Mouse (Mus musculus): ENCODE measurements around the gene Usp50. TPM values are rescaled to one million over a fixed set of nuclear protein-coding genes. Genes with fewer than 3 reads are reported as not detected.

Usp50 gene
- polyA plus RNA-seq, 1 experiment from 2014 or later: 1.8 TPM

- ATAC-seq (replicated peaks; ENCODE audit: insufficient number of reproducible peaks, low FRiP score, low TSS enrichment, low read depth) (no peak), DNase-seq (ENCODE audit: low spot score) (no peak)
- Histone ChIP-seq H3K4me2 (ENCODE audit: low read depth, low read length) (no peak overlapping the region), H3K36me3 (replicated peaks; ENCODE audit: control insufficient read depth, insufficient read depth, low read depth, low read length) (peaks cover 7% of the 10 kb centered on the region; the same call in 1 of the 2 replicates), H3K4me1 (ENCODE audit: control insufficient read depth, insufficient read depth, low read length) (no peaks in the 10 kb centered on the region), H3K9me3 (replicated peaks; ENCODE audit: control insufficient read depth, low read length) (no peaks in the 10 kb centered on the region), H3K9ac (replicated peaks; ENCODE audit: low read length) (no peak overlapping the region), H3K4me3 (ENCODE audit: low read depth, low read length) (no peak overlapping the region), H3K27me3 (ENCODE audit: control insufficient read depth, insufficient read depth, low read length) (no peaks in the 10 kb centered on the region), H3K27ac (replicated peaks; ENCODE audit: low read depth, low read length) (no peak overlapping the region)
- WGBS: 85% methylated on average over 6 of the region's 6 CpGs
Observed at GRCm38 (mm10) chr2:126735339-126736073, 47.8 kb downstream of the Usp50 start.

DNA sequence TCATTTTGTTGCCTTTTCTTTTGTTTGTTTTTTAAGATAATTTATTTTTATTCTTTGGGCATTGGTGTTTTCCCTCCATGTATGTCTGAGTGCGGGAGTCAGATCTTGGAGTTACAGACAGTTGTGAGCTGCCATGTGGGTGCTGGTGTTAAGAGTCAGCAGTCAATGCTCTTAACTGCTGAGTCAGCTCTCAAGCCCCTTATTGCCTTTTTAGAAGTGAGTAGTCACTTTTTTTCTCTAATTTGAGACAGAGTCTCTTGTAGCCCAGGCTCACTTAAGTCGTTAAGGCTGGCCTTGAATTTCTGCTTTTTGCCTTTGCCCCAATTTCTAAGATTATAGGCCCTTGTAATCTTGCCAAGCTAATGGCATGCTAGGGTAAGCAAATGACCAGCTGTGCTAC lies 52.8 kb downstream of the Usp50 start:
- no peak overlapping the region for H3K27ac ChIP-seq (replicated peaks; ENCODE audit: low read depth, low read length)
- WGBS: 84% methylated on average over 2 of the region's 2 CpGs
- no peaks in the 10 kb centered on the region for H3K4me1 ChIP-seq (ENCODE audit: control insufficient read depth, insufficient read depth, low read length)
- no peaks in the 10 kb centered on the region for H3K27me3 ChIP-seq (ENCODE audit: control insufficient read depth, insufficient read depth, low read length)
- 0 out of 2 replicates have a peak, but pooled peaks cover 3% of the 10 kb centered on the region for H3K36me3 ChIP-seq (replicated peaks; ENCODE audit: control insufficient read depth, insufficient read depth, low read depth, low read length)
- no peak for ATAC-seq (replicated peaks; ENCODE audit: insufficient number of reproducible peaks, low FRiP score, low TSS enrichment, low read depth)
- DNase-seq (ENCODE audit: low spot score): no peak
- H3K9ac ChIP-seq (replicated peaks; ENCODE audit: low read length): no peak overlapping the region
- no peaks in the 10 kb centered on the region for H3K9me3 ChIP-seq (replicated peaks; ENCODE audit: control insufficient read depth, low read length)
- H3K4me3 ChIP-seq (ENCODE audit: low read depth, low read length): no peak overlapping the region
- no peak overlapping the region for H3K4me2 ChIP-seq (ENCODE audit: low read depth, low read length)

DNA sequence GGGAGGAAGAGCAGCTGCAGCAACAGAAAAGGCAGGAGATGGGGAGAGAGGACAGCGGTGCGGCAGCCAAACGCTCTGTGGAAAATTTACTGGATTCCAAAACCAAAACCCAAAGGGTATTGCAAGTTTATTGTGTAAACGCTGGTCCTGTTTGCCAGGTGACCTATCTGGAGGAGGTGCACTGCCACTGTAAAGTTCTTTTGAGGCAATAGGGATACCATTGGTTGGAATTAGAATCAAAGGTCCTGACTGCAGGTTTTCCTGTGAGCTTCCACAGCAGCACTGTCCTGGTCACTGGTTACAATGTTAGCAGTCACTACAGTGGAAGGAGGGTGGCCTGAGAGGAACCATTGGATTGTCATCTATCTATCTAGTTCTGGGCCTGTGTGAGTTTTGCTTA lies 54.1 kb downstream of the Usp50 start:
- 94% methylated on average over 4 of the region's 4 CpGs for WGBS
- no peaks in the 10 kb centered on the region for H3K9me3 ChIP-seq (replicated peaks; ENCODE audit: control insufficient read depth, low read length)
- H3K4me2 ChIP-seq (ENCODE audit: low read depth, low read length): no peak overlapping the region
- H3K27ac ChIP-seq (replicated peaks; ENCODE audit: low read depth, low read length): no peak overlapping the region
- H3K4me1 ChIP-seq (ENCODE audit: control insufficient read depth, insufficient read depth, low read length): no peaks in the 10 kb centered on the region
- 0 out of 2 replicates have a peak, but pooled peaks cover 3% of the 10 kb centered on the region for H3K36me3 ChIP-seq (replicated peaks; ENCODE audit: control insufficient read depth, insufficient read depth, low read depth, low read length)
- H3K9ac ChIP-seq (replicated peaks; ENCODE audit: low read length): no peak overlapping the region
- no peaks in the 10 kb centered on the region for H3K27me3 ChIP-seq (ENCODE audit: control insufficient read depth, insufficient read depth, low read length)
- DNase-seq (ENCODE audit: low spot score) (no peak), ATAC-seq (replicated peaks; ENCODE audit: insufficient number of reproducible peaks, low FRiP score, low TSS enrichment, low read depth) (no peak)
- H3K4me3 ChIP-seq (ENCODE audit: low read depth, low read length): no peak overlapping the region

DNA sequence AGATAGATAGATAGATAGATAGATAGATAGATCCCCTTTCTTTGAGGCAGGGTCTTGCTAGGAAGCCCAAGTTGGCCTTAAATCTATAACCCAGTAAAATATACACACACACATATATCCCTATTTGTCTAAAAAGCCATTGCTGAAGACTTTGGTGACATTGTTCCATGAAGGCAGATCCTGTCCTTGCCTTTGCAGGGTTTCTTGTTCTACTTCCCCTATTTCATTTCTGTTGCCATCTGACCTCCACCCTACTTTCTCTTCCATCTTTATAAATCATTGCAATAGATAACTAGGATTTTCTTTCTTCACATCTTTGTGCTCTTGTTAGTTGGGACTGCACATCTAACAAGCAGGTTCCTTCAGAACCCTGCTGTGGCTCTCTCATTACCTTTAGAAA lies 70.3 kb downstream of the Usp50 start:
- no peaks in the 10 kb centered on the region for H3K27me3 ChIP-seq (ENCODE audit: control insufficient read depth, insufficient read depth, low read length)
- no peaks in the 10 kb centered on the region for H3K4me1 ChIP-seq (ENCODE audit: control insufficient read depth, insufficient read depth, low read length)
- H3K9ac ChIP-seq (replicated peaks; ENCODE audit: low read length): no peak overlapping the region
- H3K27ac ChIP-seq (replicated peaks; ENCODE audit: low read depth, low read length): no peak overlapping the region
- H3K4me2 ChIP-seq (ENCODE audit: low read depth, low read length): no peak overlapping the region
- DNase-seq (ENCODE audit: low spot score) (no peak), ATAC-seq (replicated peaks; ENCODE audit: insufficient number of reproducible peaks, low FRiP score, low TSS enrichment, low read depth) (no peak)
- no peaks in the 10 kb centered on the region for H3K9me3 ChIP-seq (replicated peaks; ENCODE audit: control insufficient read depth, low read length)
- H3K4me3 ChIP-seq (ENCODE audit: low read depth, low read length): no peak overlapping the region
- no peaks in the 10 kb centered on the region for H3K36me3 ChIP-seq (replicated peaks; ENCODE audit: control insufficient read depth, insufficient read depth, low read depth, low read length)

GRCm38 (mm10) chr2:126712526-126712925 lies 70.7 kb downstream of the Usp50 start:
- no peak for ATAC-seq (replicated peaks; ENCODE audit: insufficient number of reproducible peaks, low FRiP score, low TSS enrichment, low read depth)
- H3K4me1 ChIP-seq (ENCODE audit: control insufficient read depth, insufficient read depth, low read length): no peaks in the 10 kb centered on the region
- H3K27ac ChIP-seq (replicated peaks; ENCODE audit: low read depth, low read length): no peak overlapping the region
- no peak overlapping the region for H3K9ac ChIP-seq (replicated peaks; ENCODE audit: low read length)
- DNase-seq (ENCODE audit: low spot score): no peak
- H3K36me3 ChIP-seq (replicated peaks; ENCODE audit: control insufficient read depth, insufficient read depth, low read depth, low read length): no peaks in the 10 kb centered on the region
- H3K27me3 ChIP-seq (ENCODE audit: control insufficient read depth, insufficient read depth, low read length): no peaks in the 10 kb centered on the region
- H3K4me3 ChIP-seq (ENCODE audit: low read depth, low read length): no peak overlapping the region
- H3K4me2 ChIP-seq (ENCODE audit: low read depth, low read length): no peak overlapping the region
- H3K9me3 ChIP-seq (replicated peaks; ENCODE audit: control insufficient read depth, low read length): no peaks in the 10 kb centered on the region
- 95% methylated on average over 5 of the region's 5 CpGs for WGBS

- Histone ChIP-seq H3K4me1 (ENCODE audit: control insufficient read depth, insufficient read depth, low read length) (no peaks in the 10 kb centered on the region), H3K4me2 (ENCODE audit: low read depth, low read length) (no peak overlapping the region), H3K4me3 (ENCODE audit: low read depth, low read length) (peak overlapping the region; percentile 89; the same call in 1 of the 2 replicates), H3K9me3 (replicated peaks; ENCODE audit: control insufficient read depth, low read length) (no peaks in the 10 kb centered on the region), H3K9ac (replicated peaks; ENCODE audit: low read length) (no peak overlapping the region), H3K27ac (replicated peaks; ENCODE audit: low read depth, low read length) (no peak overlapping the region), H3K27me3 (ENCODE audit: control insufficient read depth, insufficient read depth, low read length) (no peaks in the 10 kb centered on the region), H3K36me3 (replicated peaks; ENCODE audit: control insufficient read depth, insufficient read depth, low read depth, low read length) (no peaks in the 10 kb centered on the region)
- no peak for ATAC-seq (replicated peaks; ENCODE audit: insufficient number of reproducible peaks, low FRiP score, low TSS enrichment, low read depth)
- DNase-seq (ENCODE audit: low spot score): no peak
- 85% methylated on average over 4 of the region's 4 CpGs for WGBS
Observed at GRCm38 (mm10) chr2:126708361-126708760, 74.9 kb downstream of the Usp50 start.

DNA sequence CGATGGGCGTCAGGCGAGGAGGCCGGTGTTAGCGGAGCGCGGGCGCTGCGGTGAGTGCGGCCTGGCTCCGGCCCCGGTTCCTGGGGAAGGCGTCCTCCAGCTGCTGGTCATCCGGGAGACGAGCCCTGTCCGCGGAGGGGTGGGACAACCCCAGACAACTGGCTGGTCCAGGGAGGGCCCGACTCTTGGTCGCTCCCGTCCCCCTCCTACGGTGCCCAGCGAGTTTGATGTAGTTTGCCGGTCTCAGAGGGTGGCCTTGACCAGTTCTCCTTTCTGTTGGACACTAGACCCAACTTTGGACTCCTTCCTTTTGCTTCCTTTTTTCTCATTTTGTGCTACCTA lies 75.9 kb downstream of the Usp50 start:
- H3K36me3 ChIP-seq (replicated peaks; ENCODE audit: control insufficient read depth, insufficient read depth, low read depth, low read length): no peaks in the 10 kb centered on the region
- H3K4me2 ChIP-seq (ENCODE audit: low read depth, low read length): peak overlapping the region; percentile 48
- under 1% methylated on average over 21 of the region's 23 CpGs for WGBS
- H3K27ac ChIP-seq (replicated peaks; ENCODE audit: low read depth, low read length): 0 out of 2 replicates have a peak overlapping the region, but pooled peaks have one; percentile 47
- H3K4me3 ChIP-seq (ENCODE audit: low read depth, low read length): peak overlapping the region; percentile 89
- ATAC-seq (replicated peaks; ENCODE audit: insufficient number of reproducible peaks, low FRiP score, low TSS enrichment, low read depth): peak; percentile 89
- H3K27me3 ChIP-seq (ENCODE audit: control insufficient read depth, insufficient read depth, low read length): no peaks in the 10 kb centered on the region
- no peak for DNase-seq (ENCODE audit: low spot score)
- peak overlapping the region; percentile 91 for H3K9ac ChIP-seq (replicated peaks; ENCODE audit: low read length)
- no peaks in the 10 kb centered on the region for H3K9me3 ChIP-seq (replicated peaks; ENCODE audit: control insufficient read depth, low read length)
- H3K4me1 ChIP-seq (ENCODE audit: control insufficient read depth, insufficient read depth, low read length): no peaks in the 10 kb centered on the region

DNA sequence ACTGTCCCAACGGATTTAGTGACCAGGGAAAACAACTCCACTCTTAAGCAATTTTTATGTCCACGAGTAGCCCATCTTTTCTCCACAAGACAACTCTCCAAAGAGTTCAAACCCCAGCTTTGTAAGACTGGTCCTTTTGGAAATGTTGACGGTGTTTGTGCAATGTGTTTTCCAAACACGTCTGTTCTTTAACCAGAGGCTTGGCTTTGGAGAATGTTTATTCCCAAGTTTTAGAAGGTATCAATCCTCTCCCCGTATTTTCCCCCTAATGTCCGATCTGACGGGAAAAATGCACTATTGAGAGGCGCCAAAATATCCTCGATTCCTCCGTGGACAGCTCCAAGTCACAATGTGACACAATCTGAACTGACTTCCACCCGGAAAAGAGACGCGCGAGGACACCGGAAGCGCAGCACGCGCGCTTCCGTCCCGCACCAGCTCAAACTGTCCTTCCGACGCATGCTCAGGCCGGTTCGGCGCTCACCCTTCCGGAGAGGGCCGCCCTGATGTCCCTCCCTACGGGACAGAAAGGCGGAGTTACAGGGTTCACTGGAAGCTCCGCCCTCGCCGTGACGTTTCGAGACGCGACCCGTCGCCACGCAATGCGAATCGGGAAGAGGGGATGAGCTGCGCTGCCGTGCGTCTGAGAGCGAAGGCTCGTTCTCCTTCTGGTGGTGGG lies 76.4 kb downstream of the Usp50 start, which contains the start of gene Usp8:
Usp8 (plus strand) TSS at position 570 of the 679 bp plus-strand sequence.
- Histone ChIP-seq H3K4me2 (ENCODE audit: low read depth, low read length) (peak within 1 kb of the TSS; percentile 48), H3K9me3 (replicated peaks; ENCODE audit: control insufficient read depth, low read length) (no peaks in the 10 kb centered on the region), H3K4me1 (ENCODE audit: control insufficient read depth, insufficient read depth, low read length) (no peaks in the 10 kb centered on the region), H3K36me3 (replicated peaks; ENCODE audit: control insufficient read depth, insufficient read depth, low read depth, low read length) (no peaks in the 10 kb centered on the region), H3K4me3 (ENCODE audit: low read depth, low read length) (peak within 1 kb of the TSS; percentile 89), H3K27me3 (ENCODE audit: control insufficient read depth, insufficient read depth, low read length) (no peaks in the 10 kb centered on the region), H3K27ac (replicated peaks; ENCODE audit: low read depth, low read length) (0 out of 2 replicates have a peak within 1 kb of the TSS, but pooled peaks have one; percentile 47), H3K9ac (replicated peaks; ENCODE audit: low read length) (peak within 1 kb of the TSS; percentile 91)
- ATAC-seq (replicated peaks; ENCODE audit: insufficient number of reproducible peaks, low FRiP score, low TSS enrichment, low read depth): peak; percentile 99
- WGBS: 2% methylated on average over 47 of the region's 47 CpGs
- DNase-seq (ENCODE audit: low spot score): peak; percentile 98
